Mouse (Mus musculus) right cerebral cortex, postnatal 25 days (tissue): ENCODE measurements around the gene Clip4.

ENCODE experiments used
- DNase-seq: peaks from one replicate; pipeline ENCODE4 v3.0.0; 2022

Gene Clip4

DNA sequence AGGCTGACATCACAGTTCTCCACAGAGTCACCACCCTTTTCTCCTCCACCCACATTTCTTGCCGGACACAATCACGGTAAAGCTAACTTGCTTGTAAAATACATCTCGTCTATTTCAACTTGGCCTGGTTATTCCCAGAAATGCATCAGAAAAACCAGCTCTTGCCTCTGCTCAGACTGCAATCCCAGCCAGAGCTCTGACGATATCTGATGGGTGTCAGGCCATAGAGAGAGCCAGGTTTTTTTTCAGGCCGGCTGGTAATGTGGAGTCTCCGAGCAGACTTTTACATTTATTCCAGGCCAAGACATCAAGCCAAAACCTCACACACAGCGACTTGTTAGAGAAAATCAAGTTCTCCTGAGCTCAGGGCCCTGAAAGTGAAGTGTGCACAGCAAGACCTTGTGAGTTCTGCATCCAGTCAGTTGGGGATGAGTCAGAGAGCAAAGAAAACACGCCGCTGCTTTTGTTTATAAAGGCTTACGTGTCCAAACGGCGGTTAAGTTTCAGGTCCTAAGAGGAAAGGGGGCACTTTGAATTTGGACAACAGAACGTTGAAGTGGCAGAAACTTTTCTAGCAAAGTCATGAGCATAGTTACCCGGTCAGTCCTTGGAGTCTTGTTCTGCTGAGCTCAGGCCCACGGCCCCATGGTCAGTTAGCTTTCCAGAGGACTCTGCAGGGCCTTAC lies 27.4 kb downstream of the Clip4 start:
- DNase-seq: no peak

DNA sequence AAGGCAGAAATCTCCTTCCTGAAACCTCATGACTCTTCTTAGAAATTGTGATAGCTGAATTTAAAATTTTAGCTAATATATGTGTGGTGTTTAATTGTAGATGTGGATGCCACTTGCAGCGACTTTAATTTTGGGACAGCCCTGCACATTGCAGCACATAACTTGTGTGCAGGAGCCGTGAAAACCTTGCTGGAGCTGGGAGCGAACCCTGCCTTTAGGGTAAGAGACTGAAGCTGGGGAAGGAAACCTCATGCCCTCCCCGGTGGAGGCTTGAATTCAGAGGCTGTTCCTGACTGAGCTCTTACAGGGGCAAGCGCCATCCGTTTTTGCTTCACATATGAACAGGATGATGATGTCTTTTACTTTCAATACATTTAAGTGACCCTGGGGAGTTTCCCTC lies 35.2 kb downstream of the Clip4 start:
- no peak for DNase-seq

DNA sequence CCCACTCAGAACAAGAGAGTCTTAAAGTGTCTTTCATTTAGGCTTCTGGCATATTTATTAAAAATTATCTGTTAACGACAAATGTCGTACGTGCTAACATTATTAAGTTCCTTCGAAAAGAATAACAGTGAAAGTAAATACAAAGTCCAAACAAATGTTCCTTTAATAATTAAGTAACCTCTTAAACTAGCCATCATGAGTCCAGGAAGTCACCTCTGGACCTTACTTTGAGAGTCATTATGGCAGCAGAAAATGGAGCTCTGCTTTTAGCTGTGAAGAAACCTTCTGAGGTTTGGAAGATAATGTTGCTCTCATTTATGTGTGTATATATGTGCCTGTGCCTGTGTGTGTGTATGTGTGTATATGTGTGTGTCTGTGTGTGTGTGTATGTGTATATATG lies 35.6 kb downstream of the Clip4 start:
- DNase-seq: no peak

DNA sequence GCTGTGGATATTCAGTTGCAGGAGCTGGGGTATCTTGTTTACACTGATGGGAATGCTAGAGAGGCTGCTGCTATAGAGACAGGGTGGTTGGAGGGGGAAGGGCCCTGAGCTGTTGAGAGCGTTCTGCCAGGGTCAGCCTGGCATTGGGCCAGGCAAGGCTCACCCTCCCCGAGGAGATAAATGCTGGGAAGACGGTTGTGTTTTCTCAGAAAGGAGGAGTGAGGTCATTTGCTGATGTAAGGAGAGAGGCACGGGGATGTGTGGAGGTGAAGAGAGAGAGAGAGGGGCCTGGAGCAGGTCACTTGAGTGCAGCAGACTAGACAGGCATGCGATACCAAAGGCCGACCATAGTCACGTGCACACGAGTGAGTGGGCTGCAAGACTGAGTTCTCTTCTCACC lies 42.8 kb downstream of the Clip4 start:
- no peak for DNase-seq

DNA sequence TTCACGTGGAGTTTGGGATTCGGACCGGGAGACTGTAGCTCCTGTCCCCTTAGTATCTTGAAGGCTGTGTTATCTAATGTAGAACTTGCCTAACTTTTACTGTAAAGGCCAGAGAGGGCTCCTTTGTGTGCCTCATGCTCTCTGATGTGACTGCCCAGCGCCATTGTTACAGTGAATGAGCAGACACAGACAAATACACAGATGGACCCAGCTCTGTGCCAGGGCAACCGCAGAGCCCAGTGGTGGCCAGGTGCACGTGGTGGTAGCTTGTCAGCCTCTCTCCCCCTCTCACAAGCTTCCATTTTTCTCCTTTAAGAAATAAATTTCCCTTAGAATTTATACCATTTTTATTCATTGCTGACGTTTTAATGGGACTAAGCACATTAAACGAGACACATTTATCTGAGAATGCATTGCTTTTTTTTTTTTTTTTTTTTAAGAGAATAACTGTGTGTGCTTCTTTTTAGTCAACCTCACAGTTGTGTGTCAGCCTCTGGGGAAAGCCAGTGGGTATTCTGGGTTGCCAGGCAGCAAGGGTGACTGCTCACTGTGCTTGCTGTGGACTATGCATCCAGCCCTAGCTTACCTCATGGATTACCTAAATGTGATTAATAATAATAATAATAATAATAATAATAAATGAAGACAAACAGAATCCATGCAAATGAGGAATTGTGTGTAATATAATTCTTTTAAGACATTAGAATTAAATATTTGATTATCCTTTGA lies 48.0 kb downstream of the Clip4 start:
- DNase-seq: no peak

DNA sequence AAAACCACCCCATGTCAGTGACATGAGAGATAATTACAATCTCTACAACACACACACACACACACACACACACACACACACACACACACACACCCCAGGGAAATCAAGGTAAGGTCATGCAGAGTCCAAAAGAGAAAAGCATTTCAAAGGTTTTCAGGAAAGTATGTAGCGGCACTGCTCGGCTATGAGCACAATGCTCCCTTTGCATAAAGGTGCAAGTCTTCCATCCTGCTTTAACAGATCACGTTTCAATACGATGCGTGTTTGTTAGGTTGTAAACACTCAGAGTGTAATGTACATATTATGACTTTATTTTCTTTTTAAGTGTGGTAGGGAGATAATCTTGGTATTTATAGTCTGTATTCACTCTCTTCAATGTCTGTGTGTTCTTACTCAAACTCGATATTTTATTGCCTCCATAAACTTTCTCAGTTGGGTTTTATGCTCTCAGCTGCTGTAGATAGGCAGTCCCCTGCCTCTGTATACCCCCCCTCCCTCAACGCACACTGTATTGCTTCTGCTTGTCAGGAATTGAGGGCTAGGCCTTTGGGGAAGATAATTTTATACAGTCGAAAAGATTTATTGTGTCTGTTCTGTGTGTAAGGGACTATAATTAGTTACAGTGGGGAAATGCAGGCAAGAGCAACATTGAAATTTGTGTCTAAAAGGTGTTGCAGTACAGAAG lies 55.5 kb downstream of the Clip4 start:
- no peak for DNase-seq

DNA sequence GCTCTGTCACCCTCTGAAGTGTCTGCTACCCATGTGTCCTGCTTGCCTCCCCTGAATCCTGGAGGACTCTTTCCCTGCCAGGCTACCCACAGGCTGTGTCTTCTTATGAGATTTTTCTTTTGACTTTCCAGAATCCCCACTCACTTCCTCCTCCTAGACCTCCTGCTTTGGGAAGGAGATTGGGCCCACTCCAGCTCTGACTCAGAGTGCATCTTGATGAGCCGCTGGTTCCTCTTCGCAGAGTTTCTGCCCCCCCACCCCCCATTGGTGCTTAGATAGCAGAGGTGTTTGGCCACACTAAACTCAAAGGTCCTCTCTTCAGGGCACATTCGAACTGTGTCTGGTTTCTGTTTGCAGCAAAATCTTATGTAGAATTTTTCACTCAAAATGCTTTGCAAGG lies 58.3 kb downstream of the Clip4 start:
- DNase-seq: no peak

DNA sequence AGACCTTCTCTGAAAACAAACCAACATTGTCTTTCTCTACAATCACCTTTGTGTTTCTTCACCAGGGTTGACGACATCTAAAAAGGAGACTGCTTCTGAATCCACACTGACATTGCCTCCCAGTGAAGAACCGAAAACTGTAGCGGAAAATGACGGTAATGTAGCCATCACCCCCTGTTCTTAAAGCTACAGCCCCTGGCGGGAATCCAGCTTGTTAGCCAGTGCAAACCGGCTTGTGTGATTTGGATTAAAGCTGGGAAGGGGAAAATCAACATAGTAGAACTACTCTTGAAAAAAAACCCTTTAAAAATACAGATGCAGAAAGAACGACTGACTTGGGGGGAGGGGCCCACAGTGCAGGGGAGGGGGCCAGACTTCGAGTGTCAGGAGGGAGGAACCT lies 59.4 kb downstream of the Clip4 start:
- DNase-seq: no peak

DNA sequence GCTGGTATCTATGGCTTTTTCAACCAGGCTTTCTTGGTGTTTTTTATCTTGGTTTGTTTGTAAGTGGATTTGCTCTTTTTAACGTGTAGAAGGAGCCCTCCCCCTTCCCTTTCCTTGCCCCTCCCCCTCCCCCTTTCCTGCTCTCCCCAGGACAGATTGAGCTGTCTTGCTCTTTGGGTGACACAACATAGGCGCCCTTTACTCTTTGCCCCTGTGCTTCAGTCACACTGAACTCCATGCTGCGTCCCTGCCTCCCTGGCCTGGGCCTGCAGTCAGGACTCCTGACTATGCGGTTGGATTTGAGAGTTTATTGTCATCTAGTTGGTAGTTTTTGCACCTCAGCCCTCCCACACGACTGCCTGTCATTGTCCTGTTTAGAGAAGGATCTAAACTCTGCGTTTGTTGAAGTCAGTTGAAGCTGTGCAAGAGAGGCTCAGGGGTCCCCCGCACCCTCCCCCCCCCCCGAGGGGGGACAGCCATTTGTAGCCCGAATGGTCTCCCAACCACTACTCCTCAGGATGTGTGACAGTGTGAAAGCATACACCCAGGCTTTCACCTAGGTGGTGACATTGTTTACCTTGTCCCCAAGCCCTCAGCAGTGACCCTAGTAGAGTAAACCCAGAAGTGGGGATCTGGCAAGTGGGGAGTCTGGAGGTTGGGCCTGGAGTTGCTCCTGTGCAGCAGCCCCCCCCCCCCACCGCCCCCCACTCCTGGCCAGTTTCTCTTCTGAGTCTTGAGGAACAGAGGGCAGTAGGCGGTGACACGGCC lies 60.6 kb downstream of the Clip4 start:
- no peak for DNase-seq

DNA sequence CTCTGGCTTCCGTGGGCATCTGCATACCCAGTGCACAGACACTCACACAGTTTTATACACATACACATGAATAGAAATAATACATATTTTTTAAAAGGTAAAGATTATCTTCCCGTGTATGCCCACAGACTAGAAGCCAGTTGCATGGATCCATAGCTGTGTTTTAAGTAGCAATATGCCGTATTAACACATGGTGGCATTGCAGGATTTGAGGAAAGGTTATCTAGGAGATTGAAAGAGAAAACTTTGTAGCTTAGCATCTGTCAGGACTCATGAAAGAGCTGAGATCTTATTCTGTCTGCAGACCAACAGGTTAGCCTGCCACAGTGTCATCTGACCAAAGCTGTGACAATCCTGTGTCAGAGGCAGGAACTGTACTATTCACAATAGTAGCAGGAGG lies 63.7 kb downstream of the Clip4 start:
- no peak for DNase-seq

DNA sequence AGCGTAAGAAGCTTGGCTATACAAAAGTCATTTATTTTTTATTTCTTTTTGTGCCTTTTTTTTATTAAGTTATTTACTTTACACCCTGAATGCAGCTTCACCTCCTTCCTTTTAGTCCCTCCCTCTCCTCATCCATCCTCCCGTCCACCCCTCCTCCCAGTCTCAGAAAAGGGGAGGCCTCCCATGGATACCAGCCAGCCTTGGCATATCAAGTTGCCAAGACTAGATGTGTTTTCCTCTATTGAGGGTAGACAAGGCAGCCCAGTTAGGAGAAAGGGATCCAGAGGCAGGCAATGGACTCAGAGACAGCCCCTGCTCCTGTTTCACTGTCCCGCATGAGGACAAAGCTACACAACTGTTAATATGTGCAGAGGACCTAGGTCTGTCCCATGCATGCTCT lies 93.9 kb downstream of the Clip4 start:
- no peak for DNase-seq

DNA sequence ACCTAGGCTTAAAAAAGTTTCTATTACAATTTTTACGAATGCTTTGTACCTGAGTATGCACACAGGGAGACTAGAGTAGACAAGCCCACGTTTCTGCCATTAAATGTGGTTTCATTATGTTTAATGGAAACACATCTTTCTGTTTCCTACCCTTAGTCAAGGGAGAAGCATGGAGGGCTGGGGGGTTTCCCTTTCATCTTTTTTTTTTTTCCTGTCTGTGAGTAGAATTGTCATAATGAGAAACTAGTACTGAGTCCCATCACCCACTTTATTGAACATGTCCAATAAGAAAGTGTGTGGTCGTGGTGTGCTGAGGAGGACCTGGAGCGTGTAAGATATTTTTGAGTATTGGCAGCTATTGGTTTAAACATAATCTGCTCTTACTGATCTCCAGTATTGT lies 94.6 kb downstream of the Clip4 start:
- DNase-seq: no peak

DNA sequence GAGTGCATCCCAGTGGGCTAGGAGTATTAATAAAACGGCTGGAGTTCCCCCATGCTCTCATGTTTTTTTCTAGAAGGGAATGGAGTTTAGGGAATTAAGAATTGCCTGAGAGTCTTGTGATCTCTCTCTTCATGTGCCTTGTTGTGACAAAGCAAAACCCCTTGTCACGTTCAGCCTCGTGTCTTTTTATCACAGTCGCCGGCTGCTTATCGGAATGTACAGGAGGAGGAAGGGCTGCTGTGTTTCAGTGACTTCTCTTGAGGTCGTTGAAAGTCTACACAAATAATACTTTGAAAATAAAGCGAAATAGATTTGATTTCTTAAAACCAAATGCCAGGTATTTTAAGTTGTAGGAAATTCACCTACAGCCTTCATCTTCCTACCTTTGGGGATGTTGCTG lies 95.8 kb downstream of the Clip4 start:
- no peak for DNase-seq

DNA sequence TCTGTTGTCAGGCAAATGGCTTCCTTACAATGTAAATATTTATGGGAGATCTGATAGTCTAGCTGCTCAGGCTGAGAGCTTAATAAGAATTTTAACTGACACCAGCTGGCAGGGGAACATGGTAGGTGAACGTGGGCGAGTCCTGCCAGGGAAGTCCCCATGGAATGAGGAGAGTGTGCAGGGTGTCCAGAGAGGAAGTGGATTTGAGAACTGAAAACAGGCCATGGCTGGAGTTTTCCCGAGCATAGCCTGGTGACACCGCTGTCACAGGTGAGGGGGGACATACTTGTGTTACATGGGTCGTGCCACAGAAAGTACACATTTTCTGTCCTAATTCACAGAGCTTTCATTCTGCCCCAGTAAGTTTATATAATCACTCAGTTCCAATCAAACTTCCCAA lies 97.2 kb downstream of the Clip4 start:
- no peak for DNase-seq

DNA sequence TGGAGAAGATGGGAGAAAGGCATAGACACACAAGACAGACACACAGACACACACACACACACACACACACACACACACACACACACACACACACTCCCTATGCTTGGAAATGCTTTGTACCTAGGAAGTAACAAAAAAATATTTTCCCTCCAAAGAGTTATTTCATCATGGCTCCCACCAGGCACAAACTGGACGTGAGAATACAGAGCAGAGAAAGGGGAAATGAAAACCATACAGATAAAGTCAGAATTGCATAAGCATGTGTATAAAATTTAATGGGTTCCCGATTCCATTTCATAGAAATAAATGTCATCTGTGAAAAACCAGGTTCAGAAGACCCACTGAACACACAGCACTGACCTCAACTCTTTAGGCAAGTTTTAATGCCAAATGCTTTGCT lies 99.6 kb downstream of the Clip4 start:
- no peak for DNase-seq

DNA sequence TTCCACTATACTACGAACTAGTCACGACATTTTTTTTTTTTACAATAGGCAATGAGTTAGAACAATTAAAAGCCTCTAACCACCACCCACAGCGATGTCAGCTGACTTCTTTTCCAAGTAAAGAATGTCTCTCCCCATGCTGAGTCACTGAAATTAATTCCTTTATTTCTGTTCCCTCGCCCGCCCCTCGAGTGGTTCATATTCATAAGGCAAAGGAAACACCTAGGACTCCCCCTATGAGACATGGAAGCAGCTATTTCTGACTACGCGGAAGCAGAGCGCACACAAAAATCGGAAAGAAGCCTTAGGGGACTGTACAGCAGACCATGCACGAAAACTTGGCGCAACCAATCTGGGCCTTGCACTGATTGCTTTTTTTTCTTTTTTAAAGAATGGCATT lies 100.6 kb downstream of the Clip4 start:
- DNase-seq: no peak

DNA sequence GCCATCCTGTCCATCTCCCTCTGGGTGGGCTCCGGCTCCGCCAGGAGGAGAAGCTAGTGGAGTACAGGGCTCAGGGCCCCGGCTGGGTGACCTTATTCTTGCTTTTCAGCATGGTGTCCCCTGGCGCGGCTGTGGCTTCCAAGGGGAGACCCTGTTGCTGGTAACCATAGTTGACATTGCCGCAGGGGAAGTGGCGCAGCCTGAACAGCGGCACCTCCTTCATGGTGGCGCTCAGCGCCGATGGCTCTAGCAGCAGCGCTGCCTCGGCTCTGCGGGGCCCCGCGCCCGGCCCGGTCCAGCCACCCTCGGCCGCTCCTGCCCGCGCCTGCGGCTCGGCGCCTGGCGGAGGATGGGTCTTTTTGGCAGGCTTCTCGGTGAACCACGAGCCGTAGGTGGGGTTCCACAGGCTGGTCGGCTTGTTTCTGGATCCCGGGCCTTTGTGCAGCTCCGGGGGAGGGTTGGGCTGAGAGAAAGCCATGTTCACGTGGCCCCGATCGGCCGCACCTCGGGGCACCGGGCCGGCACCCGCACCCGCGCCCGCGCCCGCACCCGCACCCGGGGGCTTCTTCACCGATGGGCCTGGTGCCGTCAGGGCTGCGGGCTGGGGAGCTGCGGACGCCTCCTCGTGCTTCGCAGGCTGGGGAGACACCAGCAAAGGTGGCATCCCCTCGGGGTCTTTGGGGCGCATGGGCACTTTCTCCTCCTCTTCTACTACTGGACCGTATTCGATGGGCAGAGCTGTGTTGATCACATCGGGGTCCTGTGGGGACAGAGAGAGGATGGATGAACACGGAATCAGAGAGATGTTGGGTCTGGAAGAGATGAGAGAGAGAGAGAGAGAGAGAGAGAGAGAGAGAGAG lies 101.3 kb downstream of the Clip4 start:
- DNase-seq: peak; percentile 51

DNA sequence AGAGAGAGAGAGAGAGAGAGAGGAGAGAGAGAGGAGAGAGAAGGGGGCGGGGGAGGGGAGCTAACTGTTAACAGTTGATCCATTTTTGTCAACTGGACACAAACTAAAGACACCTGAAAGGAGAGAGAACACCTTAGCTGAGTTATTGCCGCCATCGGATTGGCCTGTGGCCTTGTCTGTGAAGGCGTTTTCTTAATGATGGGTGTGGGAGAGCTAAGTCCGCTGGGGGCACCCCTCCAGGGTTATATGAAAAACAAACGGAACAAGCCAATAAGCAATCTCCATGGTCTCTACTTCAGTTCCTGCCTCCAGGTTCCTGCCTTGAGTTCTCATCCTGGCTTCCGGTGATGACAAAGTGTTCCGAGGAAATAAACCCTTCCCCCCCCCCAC lies 102.0 kb downstream of the Clip4 start:
- no peak for DNase-seq

DNA sequence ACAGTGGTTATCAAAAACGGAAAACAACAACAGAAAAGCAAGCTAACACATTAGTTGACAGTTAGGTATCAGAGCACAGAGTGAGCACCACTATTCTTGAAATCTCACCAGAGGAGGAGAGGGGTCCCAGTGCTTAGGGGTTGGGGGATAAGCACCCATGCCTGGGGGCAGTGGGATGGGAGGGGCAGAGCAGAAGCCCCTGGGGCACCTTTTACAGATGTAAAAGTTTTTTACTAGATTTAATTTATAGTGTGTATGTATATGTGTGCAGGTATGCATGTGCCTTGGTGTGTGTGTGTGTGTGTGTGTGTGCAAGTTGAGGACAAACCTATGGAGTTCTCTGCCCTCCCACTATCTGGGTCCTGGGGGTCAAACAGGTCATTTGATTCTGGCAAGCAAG lies 102.4 kb downstream of the Clip4 start:
- no peak for DNase-seq

DNA sequence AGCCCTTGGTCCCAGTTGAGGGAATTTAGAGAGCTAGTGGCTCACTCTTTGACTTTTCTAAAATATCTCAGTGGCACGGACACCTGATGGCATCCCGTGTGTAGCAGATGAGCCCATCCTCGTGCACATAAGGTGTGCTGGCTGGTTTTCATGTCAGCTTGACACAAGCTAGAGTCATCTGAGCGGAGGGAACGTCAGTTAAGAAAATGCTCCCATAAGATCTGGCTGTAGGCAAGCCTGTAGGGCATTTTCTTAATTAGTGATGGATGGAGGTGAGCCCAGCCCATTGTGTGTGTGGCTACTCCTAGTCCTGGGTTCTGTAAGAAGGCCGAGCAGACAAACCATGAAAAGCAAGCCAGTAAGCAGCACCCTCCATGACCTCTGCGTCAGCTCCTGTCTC lies 103.7 kb downstream of the Clip4 start:
- DNase-seq: no peak

DNA sequence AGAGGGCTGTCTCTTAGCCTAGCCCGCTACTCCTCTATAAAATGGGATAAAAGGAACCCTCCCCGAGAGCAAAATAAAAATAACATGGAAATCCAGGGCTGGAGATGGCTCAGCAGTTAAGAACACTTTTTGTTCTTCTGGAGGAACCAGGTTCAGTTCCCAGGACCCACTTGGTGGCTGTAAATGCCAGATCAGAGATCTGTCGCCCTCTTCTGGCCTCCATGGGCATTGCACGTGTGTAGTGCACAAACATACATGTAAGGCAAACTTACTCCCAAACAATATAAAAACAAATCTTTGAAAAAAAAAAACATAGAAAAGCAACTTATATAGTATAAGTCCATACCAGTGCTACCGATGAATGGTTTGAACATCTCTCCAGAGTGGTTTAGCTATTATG lies 104.7 kb downstream of the Clip4 start:
- no peak for DNase-seq

DNA sequence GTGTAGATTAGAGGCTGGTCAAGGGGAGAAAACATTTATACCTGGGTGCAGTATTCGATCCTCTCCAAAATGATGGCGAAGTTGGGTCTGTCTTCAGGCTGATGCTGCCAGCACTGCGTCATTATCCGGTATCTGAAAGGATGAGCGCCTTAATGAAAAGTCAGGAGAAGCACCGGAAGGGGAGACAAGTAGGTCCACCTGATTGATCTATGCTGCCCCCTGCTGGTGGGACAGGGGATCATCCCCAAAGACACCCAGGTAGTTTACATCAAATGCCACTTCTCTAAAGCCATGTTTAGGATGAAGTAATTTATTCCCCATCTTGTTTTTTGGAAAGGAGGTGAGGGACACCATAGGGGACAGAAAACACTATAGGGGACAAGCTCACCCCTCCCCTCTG lies 105.8 kb downstream of the Clip4 start:
- DNase-seq: peak; percentile 32

DNA sequence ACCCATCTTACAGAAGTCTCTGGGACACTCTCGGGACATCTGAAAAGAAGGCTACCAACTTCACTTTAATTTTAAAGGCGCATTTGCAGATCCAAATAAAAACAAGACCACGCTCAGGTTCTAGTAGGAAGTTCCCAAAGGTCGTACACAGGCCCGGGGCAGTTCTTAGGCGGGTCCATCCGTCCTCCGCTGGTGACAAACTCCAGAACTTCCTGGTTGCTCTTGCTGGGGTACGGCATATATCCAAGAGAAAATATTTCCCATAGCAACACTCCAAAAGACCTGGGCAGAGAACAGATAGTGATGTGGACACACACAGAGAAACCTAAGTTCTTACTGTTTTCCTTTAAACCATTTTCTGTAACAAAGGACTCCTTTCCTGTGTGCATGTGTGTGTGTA lies 106.5 kb downstream of the Clip4 start:
- no peak for DNase-seq
